Mouse (Mus musculus): ENCODE measurements around the gene 5730455P16Rik.
"Not testable (repeated sequence)": the region's sequence is repeated elsewhere in the genome, so short reads cannot be mapped to it uniquely, and the experiment has no call there.

5730455P16Rik gene

GRCm38 (mm10) chr11:80377712-80378451 is at the start of gene 5730455P16Rik:
Gene 5730455P16Rik (minus strand): TSS chr11:80378034.
- DNase-seq = peak; percentile 92 to 94

GRCm38 (mm10) chr11:80426029-80426813 is 48.4 kb upstream of the 5730455P16Rik start:
- DNase-seq = not testable (repeated sequence)

GRCm38 (mm10) chr11:80425247-80425778 is 47.5 kb upstream of the 5730455P16Rik start:
- DNase-seq = no peak

GRCm38 (mm10) chr11:80424691-80425090 is 46.9 kb upstream of the 5730455P16Rik start:
- no peak for DNase-seq

- DNase-seq = no peak
These were observed 43.7 kb upstream of the 5730455P16Rik start for GRCm38 (mm10) chr11:80421421-80422047.

GRCm38 (mm10) chr11:80420202-80420984 is 42.6 kb upstream of the 5730455P16Rik start:
- DNase-seq = no peak

GRCm38 (mm10) chr11:80419743-80420142 is 41.9 kb upstream of the 5730455P16Rik start:
- no peak for DNase-seq

GRCm38 (mm10) chr11:80417085-80417484 is 39.3 kb upstream of the 5730455P16Rik start:
- DNase-seq = no peak

GRCm38 (mm10) chr11:80410377-80410776 is 32.5 kb upstream of the 5730455P16Rik start:
- no peak for DNase-seq

GRCm38 (mm10) chr11:80407878-80408277 is 30.0 kb upstream of the 5730455P16Rik start:
- DNase-seq = not testable (repeated sequence)

GRCm38 (mm10) chr11:80396617-80397016 is 18.8 kb upstream of the 5730455P16Rik start:
- no peak for DNase-seq

- DNase-seq = no peak
These were observed 18.1 kb upstream of the 5730455P16Rik start for GRCm38 (mm10) chr11:80395930-80396329.

- peak; percentile 26 to 38 for DNase-seq
These were observed 13.7 kb upstream of the 5730455P16Rik start for GRCm38 (mm10) chr11:80391407-80392120.

GRCm38 (mm10) chr11:80389885-80390284 is 12.1 kb upstream of the 5730455P16Rik start:
- DNase-seq = no peak

GRCm38 (mm10) chr11:80386790-80387189 is 9.0 kb upstream of the 5730455P16Rik start:
- no peak for DNase-seq

GRCm38 (mm10) chr11:80385055-80385454 is 7.2 kb upstream of the 5730455P16Rik start:
- peak in 1 of 2 experiments; percentile 23 for DNase-seq

GRCm38 (mm10) chr11:80384461-80384860 is 6.6 kb upstream of the 5730455P16Rik start:
- no peak for DNase-seq

GRCm38 (mm10) chr11:80383626-80384046 is 5.8 kb upstream of the 5730455P16Rik start:
- peak in 1 of 2 experiments; percentile 55 for DNase-seq

GRCm38 (mm10) chr11:80383019-80383625 is 5.3 kb upstream of the 5730455P16Rik start, which contains the start of gene Zfp207:
Gene Zfp207 (plus strand): TSS chr11:80383279.
- DNase-seq = peak; percentile 99

- DNase-seq = peak in 1 of 2 experiments; percentile 41
These were observed 4.8 kb upstream of the 5730455P16Rik start for GRCm38 (mm10) chr11:80382626-80383018.

- not testable (repeated sequence) for DNase-seq
These were observed 1.4 kb upstream of the 5730455P16Rik start for GRCm38 (mm10) chr11:80379184-80379583.
